Mouse (Mus musculus) spleen, adult 2 months (tissue): ENCODE results near the gene Tex22. TPM values are rescaled to one million over a fixed set of nuclear protein-coding genes. Genes with fewer than 3 reads are reported as not detected.

ENCODE experiments used
- DNase-seq, 2 experiments: peaks; one replicate each; pipeline versions ENCODE4 v3.0.0 to v3.0.0-alpha.2; 2012 to 2021; ENCODE audit warnings: low spot score in 2 of 2, low read depth in 1 of 2
- H3K27ac ChIP-seq: fragments of 200-500 bp; 2 replicates; pipeline ENCODE4 v1.5.1; 2012; ENCODE audit warnings: low read length, inconsistent platforms; ENCODE audit not compliant: insufficient read depth
- H3K27me3 ChIP-seq: fragments of 200-500 bp; 2 replicates; pipeline ENCODE4 v1.6.1; 2012; ENCODE audit warnings: mild to moderate bottlenecking, moderate library complexity, low read length, inconsistent platforms; ENCODE audit not compliant: control insufficient read depth, insufficient read depth
- H3K36me3 ChIP-seq: fragments of 200-500 bp; 2 replicates; pipeline ENCODE4 v1.6.1; 2012; ENCODE audit warnings: mild to moderate bottlenecking, low read length, inconsistent platforms; ENCODE audit not compliant: control insufficient read depth, insufficient read depth
- H3K4me1 ChIP-seq: fragments of 200-500 bp; 2 replicates; pipeline ENCODE4 v1.6.1; 2011; ENCODE audit warnings: inconsistent platforms; ENCODE audit not compliant: control insufficient read depth, insufficient read depth, insufficient read length
- H3K4me3 ChIP-seq: fragments of 200-500 bp; 2 replicates; pipeline ENCODE4 v1.5.1; 2011; ENCODE audit warnings: mild to moderate bottlenecking, inconsistent platforms; ENCODE audit not compliant: insufficient read depth, insufficient read length; ENCODE audit errors: extremely low read depth
- CTCF ChIP-seq: fragments of 200-500 bp; IDR thresholded peaks from 2 replicates; pipeline ENCODE4 v1.5.1; 2011; ENCODE audit warnings: mild to moderate bottlenecking, inconsistent platforms; ENCODE audit not compliant: insufficient read depth, insufficient read length, insufficient replicate concordance; ENCODE audit errors: extremely low read depth
- POLR2A ChIP-seq: fragments of 200-500 bp; IDR thresholded peaks from 2 replicates; pipeline ENCODE4 v1.6.1; 2011; ENCODE audit warnings: low read depth, low read length, inconsistent platforms
- WGBS: fragments of 180-500 bp; shearing (Covaris S2); methylation state at CpG from one replicate; pipeline ENCODE4 v1.1.7; 2018; 5-methylcytosine and 5-hydroxymethylcytosine counted together
- polyA plus RNA-seq: library from polyadenylated mRNA; depleted of rRNA; stranded (reverse); fragments of >200 nt; gene quantifications from 2 replicates; pipeline ENCODE4 v1.2.3, GENCODE M21; 2012; rRNA removed

Tex22 gene
- polyA plus RNA-seq: 0.20 and 0.48 TPM in 2 replicates

DNA sequence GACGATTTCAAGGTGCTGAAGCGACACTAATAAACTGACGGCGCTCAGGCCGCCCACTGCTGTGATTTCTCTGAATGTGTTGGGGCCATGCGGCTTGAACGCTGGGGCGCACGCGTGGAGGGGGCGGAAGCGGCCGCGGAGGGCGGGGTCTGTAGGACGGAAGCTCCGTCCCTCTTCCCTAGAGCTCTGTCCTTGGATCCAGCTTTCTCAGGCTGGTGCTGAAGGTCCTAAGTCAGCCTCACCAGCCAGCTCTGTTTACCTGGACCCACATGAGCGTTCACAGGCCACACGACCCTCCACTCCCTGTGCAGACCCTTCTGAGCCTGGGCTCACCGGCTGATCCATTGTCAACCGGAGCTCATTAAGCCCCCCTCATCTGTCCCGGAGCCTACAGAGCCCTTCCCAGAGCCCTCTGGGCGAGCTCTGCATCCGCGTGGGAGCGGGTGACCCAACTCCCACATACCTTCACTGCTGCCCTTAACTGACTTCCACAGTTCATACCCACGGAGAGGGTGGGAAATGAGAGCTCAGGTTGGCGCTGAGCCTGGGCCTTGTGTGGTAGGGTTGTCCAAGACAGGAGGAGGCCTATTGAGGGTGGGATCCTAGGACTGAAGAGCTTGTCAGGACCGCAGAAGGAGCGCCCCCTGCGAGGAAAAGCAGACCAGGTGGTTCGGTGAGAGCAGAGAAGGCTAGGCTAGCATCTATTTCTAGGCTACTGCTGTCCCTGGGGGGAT, at the start of gene Tex22:
Tex22 (plus strand) TSS at position 174 of the 734 bp plus-strand sequence.
- TF ChIP-seq CTCF (no peak), POLR2A (peak; percentile 83)
- Histone ChIP-seq H3K4me3 (peak within 1 kb of the TSS; percentile 95), H3K27ac (peak within 1 kb of the TSS; percentile 93), H3K27me3 (no peaks in the 10 kb centered on the region), H3K4me1 (peaks cover 5% of the 10 kb centered on the region; the same call in 1 of the 2 replicates), H3K36me3 (no peaks in the 10 kb centered on the region; the same call in 1 of the 2 replicates)
- peak in 1 of 2 experiments; percentile 81 for DNase-seq
- WGBS: under 1% methylated on average over 32 of the region's 32 CpGs

- H3K27me3 ChIP-seq: no peaks in the 10 kb centered on the region
- H3K27ac ChIP-seq: no peak overlapping the region
- DNase-seq: no peak
- no peak overlapping the region for H3K4me3 ChIP-seq
- peaks cover 15% of the 10 kb centered on the region; the same call in 1 of the 2 replicates for H3K4me1 ChIP-seq
- H3K36me3 ChIP-seq: 0 out of 2 replicates have a peak, but pooled peaks cover 1% of the 10 kb centered on the region
- TF ChIP-seq POLR2A (no peak), CTCF (no peak)
- 100% methylated on average over 1 of the region's 1 CpGs for WGBS
Measured at GRCm38 (mm10) chr12:113026557-113026956, 47.7 kb upstream of the Tex22 start.

DNA sequence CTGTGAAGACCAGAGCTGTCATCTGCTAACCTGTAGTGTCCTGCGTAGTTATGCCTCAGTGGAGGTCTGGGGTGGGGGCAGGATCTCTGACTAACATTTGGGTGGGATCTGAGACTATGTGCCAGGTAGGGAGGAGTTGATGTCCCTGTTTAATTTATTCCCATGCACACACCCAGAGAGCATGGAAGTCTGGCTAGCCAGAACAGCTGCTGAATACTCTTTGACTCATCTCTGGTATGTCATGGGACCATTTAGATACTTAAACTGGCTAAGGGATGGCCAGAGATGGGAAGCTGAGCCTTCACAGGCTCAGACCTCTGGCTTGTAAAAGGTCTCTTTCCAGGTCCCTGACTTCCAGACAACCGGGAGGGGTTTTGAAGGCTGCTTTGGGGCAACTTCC, 46.8 kb upstream of the Tex22 start:
- H3K4me1 ChIP-seq: peaks cover 18% of the 10 kb centered on the region; the same call in 1 of the 2 replicates
- no peaks in the 10 kb centered on the region for H3K27me3 ChIP-seq
- H3K4me3 ChIP-seq: no peak overlapping the region
- no peak for TF ChIP-seq CTCF
- no peak for TF ChIP-seq POLR2A
- 0 out of 2 replicates have a peak, but pooled peaks cover 1% of the 10 kb centered on the region for H3K36me3 ChIP-seq
- DNase-seq: no peak
- 98% methylated on average over 2 of the region's 2 CpGs for WGBS
- no peak overlapping the region for H3K27ac ChIP-seq

- H3K27me3 ChIP-seq: no peaks in the 10 kb centered on the region
- WGBS: 77% methylated on average over 5 of the region's 5 CpGs
- peaks cover 18% of the 10 kb centered on the region; the same call in 1 of the 2 replicates for H3K4me1 ChIP-seq
- no peak overlapping the region for H3K4me3 ChIP-seq
- TF ChIP-seq POLR2A: no peak
- no peak for TF ChIP-seq CTCF
- DNase-seq: no peak
- H3K27ac ChIP-seq: no peak overlapping the region
- H3K36me3 ChIP-seq: 0 out of 2 replicates have a peak, but pooled peaks cover 1% of the 10 kb centered on the region
Measured at GRCm38 (mm10) chr12:113028067-113028466, 46.2 kb upstream of the Tex22 start.

DNA sequence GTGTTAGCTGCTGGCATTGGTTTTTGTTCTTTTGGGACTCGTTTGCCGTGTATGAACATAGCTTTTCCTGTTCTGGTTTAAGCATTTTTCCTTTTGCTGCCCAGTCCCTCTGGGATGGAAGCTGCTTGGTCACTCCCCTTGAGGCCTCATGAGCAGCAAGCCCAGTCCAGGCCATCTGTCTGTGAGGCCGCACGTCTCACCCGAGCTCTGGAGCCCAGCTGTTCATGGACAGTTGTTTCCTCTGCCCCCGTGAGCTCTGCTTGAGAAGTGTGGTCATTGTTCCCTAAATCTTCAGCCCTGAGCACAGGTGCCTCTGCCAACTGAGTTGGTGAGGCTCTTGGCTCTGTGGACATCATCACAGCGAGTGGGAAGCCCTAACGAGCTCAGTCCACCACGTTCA, 45.4 kb upstream of the Tex22 start:
- Histone ChIP-seq H3K27me3 (no peaks in the 10 kb centered on the region), H3K27ac (no peak overlapping the region), H3K36me3 (0 out of 2 replicates have a peak, but pooled peaks cover under 1% of the 10 kb centered on the region), H3K4me1 (peaks cover 18% of the 10 kb centered on the region; the same call in 1 of the 2 replicates), H3K4me3 (no peak overlapping the region)
- 85% methylated on average over 9 of the region's 9 CpGs for WGBS
- DNase-seq: no peak
- TF ChIP-seq POLR2A: no peak
- no peak for TF ChIP-seq CTCF

- Histone ChIP-seq H3K4me1 (peaks cover 18% of the 10 kb centered on the region; the same call in 1 of the 2 replicates), H3K4me3 (no peak overlapping the region), H3K27me3 (no peaks in the 10 kb centered on the region), H3K27ac (peak overlapping the region; percentile 17; the same call in 1 of the 2 replicates), H3K36me3 (no peaks in the 10 kb centered on the region)
- 67% methylated on average over 4 of the region's 4 CpGs for WGBS
- TF ChIP-seq CTCF (no peak), POLR2A (no peak)
- DNase-seq: no peak
Measured at GRCm38 (mm10) chr12:113030046-113030445, 44.3 kb upstream of the Tex22 start.

DNA sequence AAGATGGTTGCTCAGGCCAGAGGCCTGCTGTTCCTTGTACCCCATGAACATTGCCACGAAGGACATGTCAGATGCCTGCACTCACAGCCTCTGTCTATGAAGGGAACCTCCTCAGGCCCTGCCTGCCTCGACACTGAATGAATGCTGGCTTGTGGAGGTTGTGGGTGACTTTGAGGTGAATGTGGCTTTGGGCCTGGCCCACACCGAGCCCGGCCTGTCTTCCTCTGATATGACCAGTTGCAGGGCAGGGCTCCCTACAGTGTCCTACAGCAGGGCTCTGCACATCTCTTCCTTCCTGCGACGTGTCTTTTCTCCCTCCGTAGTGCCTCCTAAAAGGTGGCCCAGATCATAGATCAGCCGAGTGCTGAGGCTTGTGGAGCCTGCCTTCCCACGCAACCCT, 43.3 kb upstream of the Tex22 start:
- Histone ChIP-seq H3K36me3 (no peaks in the 10 kb centered on the region), H3K27me3 (no peaks in the 10 kb centered on the region), H3K4me1 (peaks cover 18% of the 10 kb centered on the region; the same call in 1 of the 2 replicates), H3K27ac (peak overlapping the region; percentile 72), H3K4me3 (no peak overlapping the region)
- DNase-seq: no peak
- WGBS: 44% methylated on average over 9 of the region's 9 CpGs
- no peak for TF ChIP-seq POLR2A
